Mouse (Mus musculus) thymus, adult 2 months (tissue): ENCODE data around the gene Soat1. TPM values are rescaled to one million over a fixed set of nuclear protein-coding genes. Genes with fewer than 3 reads are reported as not detected.

Source experiments
- DNase-seq: peaks from one replicate; pipeline ENCODE4 v3.0.0; 2021
- H3K27ac ChIP-seq: fragments of 200-500 bp; 2 replicates; pipeline ENCODE4 v1.5.1; 2012; ENCODE audit warnings: low read length, control low read depth; ENCODE audit not compliant: control insufficient read depth, insufficient read depth
- H3K27me3 ChIP-seq: fragments of 200-500 bp; 2 replicates; pipeline ENCODE4 v1.6.1; 2012; ENCODE audit warnings: mild to moderate bottlenecking, low read length, moderate library complexity, mixed read lengths; ENCODE audit not compliant: control insufficient read depth, insufficient read depth
- H3K36me3 ChIP-seq: fragments of 200-500 bp; 2 replicates; pipeline ENCODE4 v1.6.1; 2012; ENCODE audit warnings: mild to moderate bottlenecking, low read length, moderate library complexity; ENCODE audit not compliant: control insufficient read depth, insufficient read depth
- H3K4me1 ChIP-seq: fragments of 200-500 bp; replicated peaks from 2 replicates; pipeline ENCODE4 v1.6.1; 2012; ENCODE audit warnings: low read length; ENCODE audit not compliant: control insufficient read depth, insufficient read depth
- H3K4me3 ChIP-seq: fragments of 200-500 bp; 2 replicates; pipeline ENCODE4 v1.5.1; 2012; ENCODE audit warnings: mild to moderate bottlenecking, low read length, control low read depth, moderate library complexity; ENCODE audit not compliant: control insufficient read depth, insufficient read depth
- CTCF ChIP-seq: fragments of 200-500 bp; IDR thresholded peaks from 2 replicates; pipeline ENCODE4 v1.5.1; 2012; ENCODE audit warnings: mild to moderate bottlenecking, control low read depth, low read length, moderate library complexity, borderline replicate concordance; ENCODE audit not compliant: control insufficient read depth, poor library complexity, insufficient read depth; ENCODE audit errors: extremely low read depth
- POLR2A ChIP-seq: fragments of 200-500 bp; IDR thresholded peaks from 2 replicates; pipeline ENCODE4 v1.6.1; 2012; ENCODE audit warnings: mild to moderate bottlenecking, low read length, control low read depth, moderate library complexity; ENCODE audit not compliant: control insufficient read depth, poor library complexity, insufficient read depth; ENCODE audit errors: extremely low read depth
- WGBS: fragments of 180-500 bp; shearing (Covaris S2); methylation state at CpG from one replicate; pipeline ENCODE4 v1.1.7; 2018; 5-methylcytosine and 5-hydroxymethylcytosine counted together
- polyA plus RNA-seq: library from polyadenylated mRNA; depleted of rRNA; stranded (reverse); fragments of >200 nt; gene quantifications from 2 replicates; pipeline ENCODE4 v1.2.3, GENCODE M21; 2012

The Soat1 gene
- polyA plus RNA-seq, 1 experiment: 119 TPM

DNA sequence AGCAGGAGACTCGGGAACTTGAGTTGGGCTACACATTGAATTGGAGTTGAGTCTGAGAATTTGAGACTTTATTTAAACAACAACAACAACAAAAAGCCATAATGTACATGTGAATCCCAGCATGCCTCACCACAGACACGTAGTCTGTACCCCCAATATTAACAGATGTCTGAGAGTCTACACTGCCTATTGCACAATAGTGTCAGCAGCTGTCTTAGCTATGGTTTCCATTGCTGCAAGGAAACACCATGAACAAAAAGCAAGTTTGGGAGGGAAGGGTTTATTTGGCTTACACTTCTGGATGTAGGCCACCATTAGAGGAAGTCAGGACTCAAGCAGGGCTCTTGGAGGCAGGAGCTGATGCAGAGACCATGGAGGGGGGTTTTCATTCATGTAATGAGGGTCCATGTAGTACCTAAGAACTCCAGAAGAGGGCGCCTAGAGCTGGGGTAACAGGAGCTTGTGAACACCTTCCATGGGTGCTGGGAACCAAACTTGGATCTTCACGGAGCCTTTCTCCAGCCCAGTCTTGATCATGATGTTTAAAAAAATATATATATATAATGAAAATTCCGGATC is 30.9 kb upstream of the Soat1 start:
- no peaks in the 10 kb centered on the region for H3K27me3 ChIP-seq
- peak; percentile 13 for DNase-seq
- no peak overlapping the region for H3K4me3 ChIP-seq
- H3K36me3 ChIP-seq: no peaks in the 10 kb centered on the region
- 88% methylated on average over 5 of the region's 5 CpGs for whole genome bisulfite sequencing
- no peaks in the 10 kb centered on the region; the same call in 1 of the 2 replicates for H3K4me1 ChIP-seq
- H3K27ac ChIP-seq: no peak overlapping the region
- TF ChIP-seq POLR2A: no peak
- no peak for TF ChIP-seq CTCF

DNA sequence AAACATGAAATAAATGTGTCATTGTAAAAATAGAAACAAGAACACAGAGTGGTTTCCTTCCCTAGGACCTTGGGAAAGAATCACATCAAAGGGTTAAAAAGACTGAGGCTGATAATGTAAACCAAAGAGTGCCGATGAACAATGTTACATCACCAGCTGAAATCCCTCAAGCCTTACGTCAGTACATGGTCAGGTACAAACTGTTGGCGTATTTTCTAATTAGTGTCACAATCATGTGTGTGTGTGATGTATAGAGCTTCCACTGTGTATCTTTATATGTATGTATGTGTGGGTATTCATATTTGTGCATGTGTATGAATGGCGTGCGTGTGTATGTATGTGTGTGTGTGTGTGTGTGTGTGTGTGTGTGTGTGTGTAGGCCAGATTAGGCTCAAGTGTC is 22.8 kb upstream of the Soat1 start:
- H3K36me3 ChIP-seq: no peaks in the 10 kb centered on the region
- no peak overlapping the region for H3K4me3 ChIP-seq
- no peak for DNase-seq
- no peak overlapping the region for H3K27ac ChIP-seq
- TF ChIP-seq POLR2A (no peak), CTCF (no peak)
- no peaks in the 10 kb centered on the region for H3K4me1 ChIP-seq
- 95% methylated on average over 5 of the region's 5 CpGs for WGBS
- H3K27me3 ChIP-seq: no peaks in the 10 kb centered on the region

GRCm38 (mm10) chr1:156495025-156495424 is 20.9 kb upstream of the Soat1 start:
- Histone ChIP-seq H3K4me3 (no peak overlapping the region), H3K27me3 (no peaks in the 10 kb centered on the region), H3K4me1 (no peaks in the 10 kb centered on the region), H3K36me3 (no peaks in the 10 kb centered on the region), H3K27ac (no peak overlapping the region)
- DNase-seq: no peak
- TF ChIP-seq CTCF: no peak
- no peak for TF ChIP-seq POLR2A
- 91% methylated on average over 8 of the region's 8 CpGs for WGBS

DNA sequence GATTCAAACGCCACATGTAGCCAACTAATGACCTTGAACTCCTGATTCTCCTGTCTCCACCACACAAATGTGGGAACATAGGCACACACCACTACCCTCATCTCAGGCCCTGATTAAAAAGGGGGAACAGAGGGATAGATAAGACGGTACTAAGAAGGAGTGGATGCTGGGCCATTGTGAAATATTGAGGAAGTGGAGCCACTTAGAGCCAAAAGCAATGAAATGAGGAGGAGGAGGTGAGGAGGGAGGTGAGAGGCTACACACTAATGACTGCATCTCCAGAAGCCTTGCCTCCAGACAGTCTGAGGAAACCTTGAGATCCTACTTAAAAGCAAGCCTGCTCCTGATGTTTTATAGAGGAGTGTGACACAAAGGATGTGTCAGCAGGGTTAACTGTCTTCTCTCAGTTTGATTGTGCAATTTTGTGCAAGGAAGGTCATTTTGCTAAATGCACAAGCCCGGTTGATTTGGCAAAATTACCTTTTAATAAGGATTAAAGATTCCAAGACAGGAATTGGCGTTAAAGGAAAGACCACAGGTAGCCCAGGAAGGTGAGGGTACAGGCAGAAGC is 17.2 kb upstream of the Soat1 start:
- no peak for DNase-seq
- H3K36me3 ChIP-seq: no peaks in the 10 kb centered on the region
- TF ChIP-seq CTCF (no peak), POLR2A (no peak)
- no peak overlapping the region for H3K4me3 ChIP-seq
- H3K27me3 ChIP-seq: no peaks in the 10 kb centered on the region
- 93% methylated on average over 4 of the region's 4 CpGs for WGBS
- H3K27ac ChIP-seq: no peak overlapping the region
- H3K4me1 ChIP-seq: peaks cover 6% of the 10 kb centered on the region

DNA sequence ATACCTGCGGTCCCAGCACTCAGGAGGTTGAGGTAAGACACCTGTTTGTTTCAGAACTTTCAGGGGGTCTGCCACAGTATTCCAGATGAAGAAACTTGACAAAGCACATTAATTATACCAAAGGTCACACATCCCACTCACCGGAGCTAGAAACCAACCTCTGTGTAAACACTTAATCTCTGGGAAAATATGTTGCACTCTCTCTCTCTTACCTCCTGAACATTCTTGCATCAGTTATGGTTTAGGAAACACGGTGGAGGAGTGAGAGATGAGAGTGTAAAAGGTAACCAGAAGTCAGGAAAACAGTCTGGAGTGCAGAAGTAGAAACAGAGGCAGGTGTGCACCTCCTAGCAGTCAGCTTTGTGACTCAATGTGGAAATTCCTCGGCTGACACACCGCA is 13.9 kb upstream of the Soat1 start:
- Histone ChIP-seq H3K36me3 (no peaks in the 10 kb centered on the region), H3K4me1 (peaks cover 7% of the 10 kb centered on the region), H3K27me3 (no peaks in the 10 kb centered on the region), H3K4me3 (no peak overlapping the region), H3K27ac (no peak overlapping the region)
- WGBS: 95% methylated on average over 5 of the region's 5 CpGs
- TF ChIP-seq POLR2A (no peak), CTCF (no peak)
- no peak for DNase-seq

- Histone ChIP-seq H3K4me1 (peaks cover 7% of the 10 kb centered on the region), H3K36me3 (no peaks in the 10 kb centered on the region), H3K27ac (no peak overlapping the region), H3K4me3 (no peak overlapping the region), H3K27me3 (no peaks in the 10 kb centered on the region)
- DNase-seq: no peak
- TF ChIP-seq CTCF (no peak), POLR2A (no peak)
- WGBS: over 99% methylated on average over 7 of the region's 7 CpGs
Observed at GRCm38 (mm10) chr1:156487498-156487897, 13.4 kb upstream of the Soat1 start.
